Mouse (Mus musculus): ENCODE data around the gene Agbl4.

DNA sequence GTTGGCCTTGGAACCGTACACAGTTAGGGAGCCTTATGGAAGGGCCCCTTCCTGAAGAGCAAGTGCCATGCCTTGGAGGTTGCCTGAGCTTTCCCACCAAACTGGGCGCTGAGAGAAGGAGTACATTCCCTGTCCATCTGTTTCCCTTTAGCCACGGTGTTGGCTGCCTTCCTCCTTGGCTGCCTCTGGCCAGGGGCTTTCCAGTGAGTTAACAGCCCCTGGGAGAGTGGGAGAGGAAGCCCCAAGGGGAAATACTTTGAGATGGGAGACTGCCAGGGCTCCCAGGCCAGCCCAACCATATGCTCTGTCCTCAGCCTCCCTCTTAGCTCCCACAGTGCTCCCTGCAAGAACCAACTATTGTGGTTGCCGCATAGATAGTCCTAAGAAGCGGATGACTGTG, 1087.7 kb downstream of the Agbl4 start:
- TF ChIP-seq POLR2A (IDR thresholded peaks at IDR 0.05; ENCODE audit: control insufficient read depth, low read depth, low read length): no peak
- no peak for TF ChIP-seq CTCF (IDR thresholded peaks at IDR 0.05; ENCODE audit: control insufficient read depth, insufficient read depth, insufficient replicate concordance, low read depth, low read length)

All from testis, adult 2 months (tissue).